In genomic region chr7:25847722-25848443, GRCm38 (mm10) we compare ENCODE assay signal across 8 mouse cellular contexts. TPM values are rescaled to one million over a fixed set of nuclear protein-coding genes. Genes with fewer than 3 reads are reported as not detected.
DNase-seq lines count a peak whose midpoint lies in the region; ATAC-seq lines count a peak whose summit lies in the region.

No protein-coding gene starts in this region.

- peak; percentile 93 for DNase-seq in ZHBTc4 (ENCODE audit: low read depth, low spot score)
- DNase-seq in cerebellum, postnatal 4 days (ENCODE audit: low spot score in 2 of 2): peak; percentile 83 to 87
- peak; percentile 89 for DNase-seq in gastrocnemius, postnatal 10 days
- DNase-seq in induced T-regulatory cell, adult 2 months (ENCODE audit: low read depth): peak; percentile 92
- peak; percentile 48 to 76 for DNase-seq in left cerebral cortex, adult 8-10 months (ENCODE audit: low spot score in 2 of 2)
- DNase-seq in right cerebral cortex, adult 18-20 months: peak; percentile 84
- DNase-seq in urinary bladder, adult 2 months (ENCODE audit: low spot score): peak; percentile 76

- ATAC-seq in megakaryocyte, adult 5-6 weeks (ENCODE audit: poor library complexity, severe bottlenecking): peak; percentile 71

RNA-seq across cellular contexts. Expression of gene Cyp2s1, which starts 31.2 kb away (rescaled TPM):
- total RNA-seq in gastrocnemius, postnatal 10 days (2021): under 1 TPM; 0.27 to 0.52 TPM
- total RNA-seq in left cerebral cortex, adult 8-10 months (2022): 1 to 10 TPM; 4.3 to 5.1 (median 4.9) TPM
- 0.21 TPM in 1 of 2 replicates, not detected in the other for total RNA-seq in megakaryocyte, adult 5-6 weeks (2015)
- not detected in 2 replicates for total RNA-seq in megakaryocyte, adult 5-6 weeks (2017)
- polyA plus RNA-seq in urinary bladder, adult 2 months (2012; rRNA removed): 28.4 and 30.1 TPM in 2 replicates

RNA-seq across cellular contexts. Expression of gene Cyp2b10, which starts 49.5 kb away (rescaled TPM):
- not detected for total RNA-seq in gastrocnemius, postnatal 10 days (2021)
- under 1 TPM; 0.16 to 0.38 (median 0.24) TPM for total RNA-seq in left cerebral cortex, adult 8-10 months (2022)
- not detected in 2 replicates for total RNA-seq in megakaryocyte, adult 5-6 weeks (2015)
- not detected in 2 replicates for total RNA-seq in megakaryocyte, adult 5-6 weeks (2017)
- 0.04 TPM in 1 of 2 replicates, not detected in the other for polyA plus RNA-seq in urinary bladder, adult 2 months (2012; rRNA removed)

RNA-seq across cellular contexts. Expression of gene Axl, which starts 59.4 kb away (rescaled TPM):
- total RNA-seq in gastrocnemius, postnatal 10 days (2021): 100 to 1,000 TPM in 1 of 2 experiments, 10 to 100 TPM in 1; 89.3 to 110 TPM
- 10 to 100 TPM; 37.9 to 58.3 (median 45.8) TPM for total RNA-seq in left cerebral cortex, adult 8-10 months (2022)
- total RNA-seq in megakaryocyte, adult 5-6 weeks (2015): 7.7 and 8.0 TPM in 2 replicates
- 5.7 and 7.6 TPM in 2 replicates for total RNA-seq in megakaryocyte, adult 5-6 weeks (2017)
- polyA plus RNA-seq in urinary bladder, adult 2 months (2012; rRNA removed): 92.8 and 117 TPM in 2 replicates

Comparison
In these comparisons a context has a peak if more than half of its experiments do, and no peak if none do; other contexts are left out.
1. Peak in every context shown above with its lines: DNase-seq and ATAC-seq.
2. RNA of gene Axl, which starts 59.4 kb away (total RNA-seq): 89.3 to 110 TPM in gastrocnemius, postnatal 10 days and 37.9 to 58.3 TPM in left cerebral cortex, adult 8-10 months; 5.7 to 8.0 TPM in megakaryocyte, adult 5-6 weeks; every median in the first group is over 4 times any median in the second.